Mouse (Mus musculus): Measurements from ENCODE around the gene Katnb1.

- no peak for TF ChIP-seq GATA1 (IDR thresholded peaks at IDR 0.05; ENCODE audit: borderline replicate concordance, low read length)
- TF ChIP-seq FLI1 (IDR thresholded peaks at IDR 0.05; ENCODE audit: low read length) = no peak
These were observed 54.3 kb downstream of the Katnb1 start for GRCm38 (mm10) chr8:95135242-95135641.

All from megakaryocyte, embryonic 14.5 days (primary cell).